Mouse (Mus musculus): Measurements from ENCODE around the gene Cmc4.

The Cmc4 gene

GRCm38 (mm10) chrX:75415936-75416785 is at the start of gene Cmc4, which contains the start of the genes Mtcp1 and Brcc3:
Gene Cmc4 (minus strand): TSS chrX:75416584.
Gene Mtcp1 (minus strand): TSS chrX:75416588.
Gene Brcc3 (plus strand): TSS chrX:75416628.
- DNase-seq: peak; percentile 94

- no peak for DNase-seq
Observed at GRCm38 (mm10) chrX:75454597-75454996, 38.2 kb upstream of the Cmc4 start.

- no peak for DNase-seq
Observed at GRCm38 (mm10) chrX:75409711-75410110, 6.7 kb downstream of the Cmc4 start.

- DNase-seq: no peak
Observed at GRCm38 (mm10) chrX:75403350-75403749, 13.0 kb downstream of the Cmc4 start.

- DNase-seq: peak; percentile 7
Observed at GRCm38 (mm10) chrX:75402668-75403067, 13.7 kb downstream of the Cmc4 start.

- no peak for DNase-seq
Observed at GRCm38 (mm10) chrX:75399471-75399870, 16.9 kb downstream of the Cmc4 start.

GRCm38 (mm10) chrX:75382195-75382771 is 34.1 kb downstream of the Cmc4 start, which contains the start of the genes Fundc2 and F8:
Gene Fundc2 (plus strand): TSS chrX:75382399.
Gene F8 (minus strand): TSS chrX:75382615.
- DNase-seq: peak; percentile 86

GRCm38 (mm10) chrX:75381699-75382098 is 34.7 kb downstream of the Cmc4 start:
- DNase-seq: no peak

- DNase-seq: no peak
Observed at GRCm38 (mm10) chrX:75381176-75381575, 35.2 kb downstream of the Cmc4 start.

- no peak for DNase-seq
Observed at GRCm38 (mm10) chrX:75376815-75377214, 39.6 kb downstream of the Cmc4 start.

- DNase-seq: no peak
Observed at GRCm38 (mm10) chrX:75372666-75373425, 43.5 kb downstream of the Cmc4 start.

- DNase-seq: no peak
Observed at GRCm38 (mm10) chrX:75370197-75370596, 46.2 kb downstream of the Cmc4 start.

All from liver (tissue).